Mouse (Mus musculus) limb, embryonic 11.5 days (tissue): ENCODE results near the gene Gm11238. TPM values are rescaled to one million over a fixed set of nuclear protein-coding genes. Genes with fewer than 3 reads are reported as not detected.

Source experiments
- polyA plus RNA-seq: library from polyadenylated mRNA; unstranded; fragments of >200 nt; fragmentation: Nextera tagmentation; extraction: Ambion mirVana; gene quantifications from 2 replicates; pipeline ENCODE4 v1.2.1, GENCODE M21; 2014

Gene Gm11238
- polyA plus RNA-seq, 1 experiment from 2014 or later, result not detected

Other genes with a start within 250 kb of the Gm11238 start
- gene Gm11487, start 202.8 kb upstream of the Gm11238 start, polyA plus RNA-seq, result not detected in 2 replicates
- gene Gm11237, start 15.1 kb downstream of the Gm11238 start, polyA plus RNA-seq, result not detected in 2 replicates
- not detected in 2 replicates for gene Gm11236, start 30.2 kb downstream of the Gm11238 start, polyA plus RNA-seq
- gene Gm11239, start 60.5 kb downstream of the Gm11238 start, polyA plus RNA-seq, result not detected in 2 replicates
- not detected in 2 replicates for gene Gm428, start 75.6 kb downstream of the Gm11238 start, polyA plus RNA-seq
- 1.7 and 1.9 TPM in 2 replicates for gene Rasef, start 183.1 kb downstream of the Gm11238 start, polyA plus RNA-seq